Mouse (Mus musculus): ENCODE data around the gene Fbxo9. TPM values are rescaled to one million over a fixed set of nuclear protein-coding genes. Genes with fewer than 3 reads are reported as not detected.
A peak's percentile ranks its signal among the peaks of the same experiment; 100 is the strongest.

Fbxo9 gene
- polyA plus RNA-seq, 1 experiment = 124 TPM

- no peak for DNase-seq (ENCODE audit: extremely low spot score in 1 of 2, low spot score in 1 of 2)
Observed at GRCm38 (mm10) chr9:78109656-78110055, 791 bp upstream of the Fbxo9 start.

GRCm38 (mm10) chr9:78107912-78108795, 711 bp downstream of the Fbxo9 start:
- DNase-seq (ENCODE audit: extremely low spot score in 1 of 2, low spot score in 1 of 2) = peak; percentile 29 to 83

GRCm38 (mm10) chr9:78107582-78107911, 1.3 kb downstream of the Fbxo9 start:
- DNase-seq (ENCODE audit: extremely low spot score in 1 of 2, low spot score in 1 of 2) = no peak

- no peak for DNase-seq (ENCODE audit: extremely low spot score in 1 of 2, low spot score in 1 of 2)
Observed at GRCm38 (mm10) chr9:78106821-78107220, 2.0 kb downstream of the Fbxo9 start.

- no peak for DNase-seq (ENCODE audit: extremely low spot score in 1 of 2, low spot score in 1 of 2)
Observed at GRCm38 (mm10) chr9:78105501-78105932, 3.3 kb downstream of the Fbxo9 start.

GRCm38 (mm10) chr9:78104973-78105372, 3.9 kb downstream of the Fbxo9 start:
- no peak for DNase-seq (ENCODE audit: extremely low spot score in 1 of 2, low spot score in 1 of 2)

- no peak for DNase-seq (ENCODE audit: extremely low spot score in 1 of 2, low spot score in 1 of 2)
Observed at GRCm38 (mm10) chr9:78103965-78104560, 4.8 kb downstream of the Fbxo9 start.

- DNase-seq (ENCODE audit: extremely low spot score in 1 of 2, low spot score in 1 of 2) = no peak
Observed at GRCm38 (mm10) chr9:78101431-78101830, 7.4 kb downstream of the Fbxo9 start.

- no peak for DNase-seq (ENCODE audit: extremely low spot score in 1 of 2, low spot score in 1 of 2)
Observed at GRCm38 (mm10) chr9:78100956-78101355, 7.9 kb downstream of the Fbxo9 start.

GRCm38 (mm10) chr9:78096376-78096775, 12.5 kb downstream of the Fbxo9 start:
- DNase-seq (ENCODE audit: extremely low spot score in 1 of 2, low spot score in 1 of 2) = no peak

GRCm38 (mm10) chr9:78095686-78096085, 13.2 kb downstream of the Fbxo9 start:
- DNase-seq (ENCODE audit: extremely low spot score in 1 of 2, low spot score in 1 of 2) = no peak

GRCm38 (mm10) chr9:78090596-78090995, 18.3 kb downstream of the Fbxo9 start:
- no peak for DNase-seq (ENCODE audit: extremely low spot score in 1 of 2, low spot score in 1 of 2)

GRCm38 (mm10) chr9:78089906-78090305, 19.0 kb downstream of the Fbxo9 start:
- no peak for DNase-seq (ENCODE audit: extremely low spot score in 1 of 2, low spot score in 1 of 2)

GRCm38 (mm10) chr9:78088971-78089370, 19.9 kb downstream of the Fbxo9 start:
- no peak for DNase-seq (ENCODE audit: extremely low spot score in 1 of 2, low spot score in 1 of 2)

GRCm38 (mm10) chr9:78088521-78088920, 20.3 kb downstream of the Fbxo9 start:
- DNase-seq (ENCODE audit: extremely low spot score in 1 of 2, low spot score in 1 of 2) = no peak

GRCm38 (mm10) chr9:78087751-78088150, 21.1 kb downstream of the Fbxo9 start:
- no peak for DNase-seq (ENCODE audit: extremely low spot score in 1 of 2, low spot score in 1 of 2)

- DNase-seq (ENCODE audit: extremely low spot score in 1 of 2, low spot score in 1 of 2) = no peak
Observed at GRCm38 (mm10) chr9:78085722-78086287, 23.1 kb downstream of the Fbxo9 start.

GRCm38 (mm10) chr9:78084341-78084740, 24.5 kb downstream of the Fbxo9 start:
- DNase-seq (ENCODE audit: extremely low spot score in 1 of 2, low spot score in 1 of 2) = no peak

- no peak for DNase-seq (ENCODE audit: extremely low spot score in 1 of 2, low spot score in 1 of 2)
Observed at GRCm38 (mm10) chr9:78081835-78082234, 27.0 kb downstream of the Fbxo9 start.

GRCm38 (mm10) chr9:78078240-78078639, 30.6 kb downstream of the Fbxo9 start:
- DNase-seq (ENCODE audit: extremely low spot score in 1 of 2, low spot score in 1 of 2) = peak in 1 of 2 experiments; percentile 31

- no peak for DNase-seq (ENCODE audit: extremely low spot score in 1 of 2, low spot score in 1 of 2)
Observed at GRCm38 (mm10) chr9:78075256-78075655, 33.6 kb downstream of the Fbxo9 start.
